Mouse (Mus musculus) ZHBTc4 (cell line): ENCODE results near the gene Rell1.
A peak's percentile ranks its signal among the peaks of the same experiment; 100 is the strongest.
"Not testable (repeated sequence)": the region's sequence is repeated elsewhere in the genome, so short reads cannot be mapped to it uniquely, and the experiment has no call there.

Experiments
- DNase-seq: peaks from one replicate; pipeline ENCODE4 v3.0.0-alpha.2; 2011; ENCODE audit warnings: low read depth, low spot score

The Rell1 gene

GRCm38 (mm10) chr5:63903329-63903728 is 65.4 kb downstream of the Rell1 start:
- DNase-seq: no peak

DNA sequence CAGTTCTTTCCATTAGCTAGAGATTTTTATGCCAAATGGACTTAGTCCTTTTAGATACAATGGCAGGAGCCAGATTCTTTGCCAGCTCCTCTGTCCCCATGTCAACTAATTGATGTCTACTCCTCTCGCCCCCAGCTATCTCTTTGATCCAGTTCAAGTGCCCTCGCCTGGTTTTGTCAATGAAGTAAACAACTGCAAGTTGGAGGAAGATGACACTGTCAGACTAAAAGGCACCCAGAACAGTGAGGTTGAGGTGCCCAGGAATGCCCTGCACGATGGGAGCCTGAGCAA is 70.9 kb downstream of the Rell1 start:
- DNase-seq: no peak

GRCm38 (mm10) chr5:63897001-63897819 is 71.5 kb downstream of the Rell1 start:
- not testable (repeated sequence) for DNase-seq

- no peak for DNase-seq
These were observed 76.8 kb downstream of the Rell1 start for GRCm38 (mm10) chr5:63891912-63892311.

DNA sequence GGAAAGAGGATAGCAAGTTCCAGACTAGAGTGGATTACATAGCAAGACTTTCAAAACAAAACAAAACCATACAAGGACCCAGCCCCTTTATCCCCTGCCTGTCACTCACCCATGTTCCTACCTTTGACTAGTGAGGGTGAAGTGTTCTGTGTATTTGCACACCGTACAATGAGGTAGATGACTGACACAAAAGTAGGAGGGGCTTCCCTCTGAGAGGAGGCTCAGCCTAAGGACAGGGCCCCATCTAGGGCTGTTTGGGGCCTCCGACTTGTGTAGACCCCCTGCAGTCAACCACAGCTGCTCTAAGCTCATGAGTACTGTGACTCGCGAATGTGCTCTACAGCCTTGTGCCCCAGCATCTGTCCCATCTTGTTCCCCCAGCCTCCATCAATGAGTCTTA is 77.5 kb downstream of the Rell1 start:
- DNase-seq: no peak

DNA sequence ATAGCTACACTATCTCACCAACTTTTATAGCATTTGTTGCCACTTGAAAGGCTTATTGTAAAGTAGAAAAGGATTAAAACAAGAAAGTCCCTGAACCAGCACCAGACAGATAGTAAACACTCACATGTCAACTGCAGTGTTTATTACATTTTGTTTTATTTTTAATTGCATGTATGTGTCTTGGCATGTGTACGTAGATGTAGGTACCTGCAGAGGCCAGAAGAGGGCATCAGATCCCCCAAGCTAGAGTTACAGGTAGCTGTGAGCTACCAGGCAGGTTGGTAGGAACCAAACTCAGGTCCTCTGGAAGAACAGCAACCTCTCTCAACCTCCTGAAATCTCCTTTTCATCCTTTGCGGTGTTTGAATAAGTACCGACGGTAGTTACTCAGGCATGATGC is 81.6 kb downstream of the Rell1 start:
- DNase-seq: peak; percentile 67

DNA sequence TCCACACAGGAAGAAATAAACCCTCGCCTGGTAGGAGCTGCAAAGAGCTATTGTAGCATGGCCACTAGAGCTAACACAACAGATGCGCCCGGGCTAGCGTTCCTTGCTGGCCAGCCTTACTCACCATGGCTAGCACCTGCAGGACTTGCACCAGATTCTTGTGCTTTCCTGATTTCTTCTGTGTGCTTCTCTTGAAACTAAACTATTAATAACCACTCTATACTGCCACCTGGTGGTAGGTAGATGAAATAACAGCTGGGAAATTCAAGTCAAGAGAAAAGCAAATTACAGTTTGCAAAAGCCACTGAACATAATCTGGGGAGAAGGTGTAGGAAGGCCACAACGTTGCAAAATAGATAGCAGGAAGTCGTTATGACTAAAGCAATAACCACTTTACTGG is 82.0 kb downstream of the Rell1 start:
- DNase-seq: peak; percentile 56

GRCm38 (mm10) chr5:63886292-63886691 is 82.4 kb downstream of the Rell1 start:
- no peak for DNase-seq

GRCm38 (mm10) chr5:63879026-63879425 is 89.7 kb downstream of the Rell1 start:
- no peak for DNase-seq

GRCm38 (mm10) chr5:63876081-63876480 is 92.6 kb downstream of the Rell1 start:
- no peak for DNase-seq

DNA sequence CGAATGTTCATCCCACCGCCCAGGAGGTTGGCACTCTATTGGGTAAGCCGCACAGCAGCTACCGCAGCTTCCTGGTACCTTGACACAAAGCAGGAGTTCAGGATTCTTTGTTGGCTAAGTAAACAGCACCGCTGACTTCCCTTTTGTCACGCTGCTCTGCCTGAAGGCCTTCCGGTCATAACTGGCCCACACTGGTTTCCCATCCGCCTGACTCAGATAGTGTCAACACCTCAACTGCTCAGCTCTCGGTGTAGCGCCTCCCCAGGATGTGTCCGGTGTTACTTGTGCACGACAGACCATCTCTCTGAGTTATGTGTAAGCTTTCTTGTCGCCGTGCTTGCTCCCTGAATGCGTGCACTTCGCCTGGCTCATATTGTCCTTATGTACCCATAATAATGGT is 93.8 kb downstream of the Rell1 start:
- peak; percentile 97 for DNase-seq

DNA sequence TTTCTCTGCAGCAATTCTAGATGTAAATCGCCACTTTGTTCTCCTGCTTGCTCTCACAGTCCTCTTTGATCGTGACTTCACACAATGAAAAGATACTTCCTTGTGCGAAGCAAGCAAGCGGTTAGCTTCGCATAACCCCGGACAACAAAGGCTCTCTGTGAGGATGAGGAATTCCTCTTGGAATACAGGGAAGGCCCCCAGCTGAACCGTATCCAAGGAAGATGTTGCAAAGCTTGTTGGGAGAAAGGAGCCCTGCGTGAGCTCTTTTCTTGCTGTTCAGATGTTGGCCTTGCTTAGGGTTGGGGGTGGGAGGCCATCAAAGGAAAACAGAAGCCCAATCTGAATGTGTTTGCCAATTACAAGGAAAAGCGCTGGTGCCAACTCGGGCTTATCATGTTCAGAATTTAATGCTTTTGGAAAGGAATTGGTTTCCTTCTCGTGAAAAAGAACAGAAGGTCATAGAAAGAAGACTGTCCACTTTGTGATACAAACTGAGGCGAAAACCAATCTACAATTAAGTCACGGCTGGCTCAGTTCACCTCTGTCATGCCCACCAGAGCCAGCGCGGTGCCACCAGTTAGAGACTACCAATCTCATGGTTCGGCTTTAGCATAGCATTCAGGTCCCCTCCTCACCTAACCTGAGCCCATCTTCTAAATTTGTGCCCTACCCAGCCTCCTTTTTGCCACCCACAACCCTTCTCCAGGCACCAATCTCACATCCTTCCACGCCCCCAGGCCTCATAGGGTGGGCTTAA is 96.3 kb downstream of the Rell1 start:
- peak; percentile 81 for DNase-seq

- peak; percentile 32 for DNase-seq
These were observed 101.3 kb downstream of the Rell1 start for GRCm38 (mm10) chr5:63867421-63867820.

GRCm38 (mm10) chr5:63858901-63859300 is 109.8 kb downstream of the Rell1 start:
- DNase-seq: no peak
